Mouse (Mus musculus) NIH3T3 (cell line): ENCODE measurements around the gene Il21r.

ENCODE experiments used
- DNase-seq: peaks from one replicate; pipeline ENCODE4 v3.0.0-alpha.2; 2012; ENCODE audit warnings: low read depth

Il21r gene

GRCm38 (mm10) chr7:125603185-125603631 lies at the start of gene Il21r:
Gene Il21r, plus strand, starts transcription at chr7:125603429.
- DNase-seq, result no peak

GRCm38 (mm10) chr7:125553653-125554428 lies 49.4 kb upstream of the Il21r start:
- DNase-seq, result no peak

- DNase-seq, result no peak
Measured at GRCm38 (mm10) chr7:125554456-125555114, 48.6 kb upstream of the Il21r start.

GRCm38 (mm10) chr7:125555351-125555872 lies 47.8 kb upstream of the Il21r start:
- DNase-seq, result no peak

GRCm38 (mm10) chr7:125556096-125556495 lies 47.1 kb upstream of the Il21r start:
- DNase-seq, result no peak

- DNase-seq, result no peak
Measured at GRCm38 (mm10) chr7:125556865-125557264, 46.4 kb upstream of the Il21r start.

- no peak for DNase-seq
Measured at GRCm38 (mm10) chr7:125558401-125558945, 44.8 kb upstream of the Il21r start.

- no peak for DNase-seq
Measured at GRCm38 (mm10) chr7:125558997-125559396, 44.2 kb upstream of the Il21r start.

- DNase-seq, result peak; percentile 25
Measured at GRCm38 (mm10) chr7:125559537-125559936, 43.7 kb upstream of the Il21r start.

GRCm38 (mm10) chr7:125560146-125560785 lies 43.0 kb upstream of the Il21r start:
- peak; percentile 54 for DNase-seq

- DNase-seq, result no peak
Measured at GRCm38 (mm10) chr7:125561085-125561690, 42.0 kb upstream of the Il21r start.

GRCm38 (mm10) chr7:125562413-125562812 lies 40.8 kb upstream of the Il21r start:
- DNase-seq, result peak; percentile 66

GRCm38 (mm10) chr7:125563093-125563492 lies 40.1 kb upstream of the Il21r start:
- no peak for DNase-seq

- DNase-seq, result no peak
Measured at GRCm38 (mm10) chr7:125564316-125565024, 38.8 kb upstream of the Il21r start.

- DNase-seq, result peak; percentile 23
Measured at GRCm38 (mm10) chr7:125565516-125566285, 37.5 kb upstream of the Il21r start.

GRCm38 (mm10) chr7:125566420-125566819 lies 36.8 kb upstream of the Il21r start:
- no peak for DNase-seq

GRCm38 (mm10) chr7:125568888-125569287 lies 34.3 kb upstream of the Il21r start:
- no peak for DNase-seq

GRCm38 (mm10) chr7:125571891-125572290 lies 31.3 kb upstream of the Il21r start:
- no peak for DNase-seq

GRCm38 (mm10) chr7:125572737-125573136 lies 30.5 kb upstream of the Il21r start:
- DNase-seq, result no peak

GRCm38 (mm10) chr7:125573849-125574248 lies 29.4 kb upstream of the Il21r start:
- no peak for DNase-seq
